Mouse (Mus musculus) skeletal muscle tissue, adult 2 months (tissue): ENCODE measurements around the gene Ccser1.
"Not testable (repeated sequence)": the region's sequence is repeated elsewhere in the genome, so short reads cannot be mapped to it uniquely, and the experiment has no call there.

Experiments
- DNase-seq: peaks from one replicate; pipeline ENCODE4 v3.0.0-alpha.2; 2012; ENCODE audit warnings: low read depth, low spot score

The Ccser1 gene

DNA sequence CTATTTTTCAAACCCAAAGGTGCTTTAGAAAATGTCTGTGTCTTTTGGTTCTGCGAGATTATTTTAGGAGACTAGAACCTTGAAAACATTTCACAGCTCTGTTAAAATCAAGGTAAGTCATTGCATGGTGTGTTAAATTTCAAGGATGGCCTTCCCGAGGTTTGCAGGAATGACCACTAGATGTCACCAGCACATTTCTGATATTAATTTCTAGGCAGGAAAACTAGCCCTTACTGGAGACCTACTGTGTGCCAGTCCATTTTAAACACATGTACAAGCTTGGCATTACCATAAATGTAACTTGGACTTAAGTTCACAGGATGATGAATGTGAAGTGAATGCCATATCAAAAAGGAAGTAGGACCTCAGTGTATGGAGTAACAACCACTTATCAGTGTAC, 798.3 kb downstream of the Ccser1 start:
- no peak for DNase-seq

GRCm38 (mm10) chr6:62014374-62014773, 834.2 kb downstream of the Ccser1 start:
- no peak for DNase-seq

GRCm38 (mm10) chr6:62044454-62044853, 864.3 kb downstream of the Ccser1 start:
- no peak for DNase-seq

GRCm38 (mm10) chr6:62045042-62045441, 864.9 kb downstream of the Ccser1 start:
- DNase-seq, result not testable (repeated sequence)

DNA sequence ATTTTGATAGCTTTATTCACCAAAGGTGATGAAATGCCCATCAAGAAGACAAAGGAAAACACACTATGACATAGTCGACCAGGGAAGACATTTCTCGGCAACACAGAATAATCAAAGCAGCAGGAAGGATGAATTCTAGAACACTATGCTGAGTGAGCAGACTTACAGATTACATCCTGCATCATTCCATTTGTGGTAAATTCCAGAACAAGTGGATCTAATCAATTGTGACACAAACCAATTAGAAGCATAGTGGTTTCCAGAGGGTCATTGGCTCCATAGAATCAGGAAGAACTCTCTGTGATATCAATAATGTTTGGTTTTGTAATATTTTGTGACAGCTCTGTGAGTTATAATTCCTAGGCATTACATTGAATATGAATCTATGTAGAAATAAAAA, 875.2 kb downstream of the Ccser1 start:
- no peak for DNase-seq

DNA sequence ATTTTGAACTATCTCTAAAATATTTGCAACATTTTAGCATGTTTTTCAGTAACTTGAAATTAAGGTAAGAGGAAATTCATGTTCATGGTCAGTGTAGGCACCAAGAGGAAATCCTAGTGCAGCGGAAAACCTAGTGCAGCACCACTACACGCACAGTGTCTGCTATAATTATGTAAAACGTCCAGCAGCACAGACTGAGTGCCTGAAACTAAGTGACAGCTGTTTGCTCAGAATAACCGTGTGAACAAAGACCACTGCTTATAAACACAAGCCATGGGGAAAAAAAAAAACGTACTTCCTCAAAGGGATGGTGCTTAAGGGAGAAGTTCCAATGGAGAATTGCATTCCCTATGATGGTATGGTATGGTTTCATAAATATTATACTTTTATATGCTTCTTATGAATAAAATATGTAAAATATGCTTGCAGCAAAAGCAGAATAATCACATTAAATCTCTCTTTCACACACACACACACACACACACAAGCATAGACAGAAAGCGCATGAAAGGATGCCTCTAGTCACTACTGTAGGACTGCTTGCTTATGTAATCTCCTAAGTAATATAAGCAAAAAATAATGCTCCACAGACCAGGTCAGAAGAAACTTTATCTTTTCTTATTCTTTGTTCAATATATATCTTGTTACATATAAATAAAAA, 886.4 kb downstream of the Ccser1 start:
- DNase-seq, result no peak

GRCm38 (mm10) chr6:62067024-62067380, 886.9 kb downstream of the Ccser1 start:
- DNase-seq, result no peak

GRCm38 (mm10) chr6:62105464-62105863, 925.3 kb downstream of the Ccser1 start:
- DNase-seq, result no peak

- no peak for DNase-seq
These were observed 952.4 kb downstream of the Ccser1 start for GRCm38 (mm10) chr6:62132531-62132930.

DNA sequence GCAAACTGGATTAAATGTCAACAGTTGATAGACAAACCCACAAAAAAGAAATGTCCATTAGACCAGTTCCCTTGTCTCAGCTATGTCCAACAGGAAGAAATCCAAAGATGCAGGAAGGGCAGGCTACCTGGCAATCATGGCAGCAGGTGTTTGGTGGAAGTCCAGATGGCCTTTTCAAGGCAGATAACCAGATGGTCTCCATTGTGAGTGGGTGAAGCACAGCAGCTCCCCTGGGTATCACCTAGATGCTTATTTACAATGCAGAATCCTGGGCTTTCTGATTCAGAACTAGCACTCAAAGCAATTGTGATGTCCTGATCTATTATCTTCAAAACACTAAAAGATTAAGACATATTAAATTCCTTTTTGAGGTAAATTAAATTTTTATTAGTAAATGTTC, 980.2 kb downstream of the Ccser1 start:
- no peak for DNase-seq

GRCm38 (mm10) chr6:62162596-62162995, 982.5 kb downstream of the Ccser1 start:
- DNase-seq, result no peak

DNA sequence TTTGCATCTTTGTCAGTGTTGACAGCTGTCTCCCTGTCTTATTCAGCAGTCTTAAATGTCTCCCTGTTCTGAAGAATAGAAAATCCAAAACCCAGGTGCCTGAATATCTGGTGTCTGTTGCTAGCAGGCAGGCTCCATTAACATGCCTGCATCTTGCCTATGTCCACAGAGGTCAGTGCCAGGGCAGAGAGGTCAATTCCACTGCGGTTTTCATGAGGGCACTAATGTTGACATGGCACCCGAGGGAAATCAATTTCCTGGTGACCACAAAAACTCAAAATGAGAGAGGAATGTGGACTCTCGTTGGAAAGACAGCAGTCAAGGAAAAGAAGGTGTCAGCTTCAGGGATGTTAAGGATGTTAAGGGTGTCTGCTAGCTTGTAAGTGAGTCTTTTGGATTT, 983.7 kb downstream of the Ccser1 start:
- DNase-seq, result no peak

- DNase-seq, result no peak
These were observed 1016.5 kb downstream of the Ccser1 start for GRCm38 (mm10) chr6:62196496-62197188.

DNA sequence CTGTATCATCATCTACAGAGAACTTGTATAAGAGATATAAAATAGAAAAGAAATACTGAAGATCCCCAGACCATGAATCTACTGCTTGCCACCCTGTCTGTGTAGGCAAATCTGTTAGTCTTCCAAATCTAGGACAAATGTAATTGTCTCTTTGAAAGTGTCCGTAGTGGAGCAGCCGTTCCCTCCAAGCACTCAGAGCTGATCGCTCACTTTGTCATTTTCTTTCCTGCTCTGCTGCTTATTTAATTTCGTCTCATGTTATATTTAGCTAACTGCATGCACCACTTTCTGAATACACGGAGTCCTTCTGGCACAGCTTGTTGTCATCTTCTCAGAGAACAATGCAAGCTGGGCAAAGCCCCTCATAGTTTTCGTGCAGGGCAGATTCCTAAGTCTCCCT, 1018.6 kb downstream of the Ccser1 start:
- DNase-seq, result no peak

DNA sequence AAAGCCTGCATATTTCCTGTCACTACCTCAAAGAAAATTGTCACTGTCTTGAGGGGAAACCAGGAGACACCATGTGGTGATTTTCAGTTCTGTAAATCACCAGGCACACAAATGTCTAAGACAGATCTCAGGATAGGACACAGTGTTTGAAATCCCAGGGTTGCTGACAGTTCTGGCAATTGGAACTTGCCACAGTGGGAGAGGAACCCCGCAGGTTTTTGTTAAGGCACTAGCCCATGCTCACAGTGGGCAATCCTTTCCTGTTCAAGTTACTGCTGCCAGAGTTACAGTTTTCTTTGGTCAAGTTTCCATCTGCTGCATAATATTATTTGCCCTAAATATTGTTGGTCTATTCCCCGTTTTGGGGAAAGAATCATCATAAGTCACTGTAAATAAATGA, 1024.9 kb downstream of the Ccser1 start:
- DNase-seq, result no peak

- DNase-seq, result no peak
These were observed 1041.7 kb downstream of the Ccser1 start for GRCm38 (mm10) chr6:62221856-62222255.

DNA sequence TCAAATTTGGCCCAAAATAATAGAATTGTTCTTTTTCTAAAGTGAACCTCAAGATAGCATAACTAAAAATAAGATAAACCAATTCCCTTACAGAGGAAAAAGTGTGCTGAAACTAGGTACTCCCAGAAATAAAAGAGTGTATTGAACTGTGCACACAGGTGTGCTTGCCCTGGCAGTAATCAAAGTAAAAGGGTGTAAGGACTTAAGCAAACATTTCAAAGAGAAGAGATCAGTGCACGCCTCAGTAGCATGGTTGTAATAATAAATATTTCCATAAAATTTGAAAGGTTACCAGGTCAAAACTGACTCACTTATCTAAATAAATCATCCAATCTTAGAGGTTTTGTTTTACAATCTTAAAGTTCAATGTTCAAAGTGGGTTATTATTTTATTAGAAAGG, 1083.8 kb downstream of the Ccser1 start:
- DNase-seq, result no peak

DNA sequence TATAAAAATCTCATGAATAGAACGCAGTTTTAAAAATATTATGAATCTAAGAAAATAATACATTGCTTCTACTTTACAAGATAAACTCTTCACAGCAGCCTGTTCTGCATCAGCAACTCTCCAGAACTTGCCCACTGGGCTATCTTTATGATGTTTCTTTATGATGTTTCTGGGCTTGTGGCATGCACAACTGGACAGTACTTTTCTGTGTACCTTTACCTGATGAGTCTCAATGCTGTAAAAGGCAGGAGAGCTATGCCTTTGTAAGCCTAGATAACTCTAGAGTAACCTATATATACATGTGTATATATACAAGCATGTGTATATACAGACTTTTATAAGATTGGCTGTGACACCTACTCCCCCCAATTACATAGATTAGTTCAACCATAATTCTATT, 1084.4 kb downstream of the Ccser1 start:
- DNase-seq, result no peak

- DNase-seq, result no peak
These were observed 1101.1 kb downstream of the Ccser1 start for GRCm38 (mm10) chr6:62281256-62281655.

- DNase-seq, result no peak
These were observed 1121.6 kb downstream of the Ccser1 start for GRCm38 (mm10) chr6:62301576-62302312.

GRCm38 (mm10) chr6:62318627-62319026, 1138.5 kb downstream of the Ccser1 start:
- no peak for DNase-seq

DNA sequence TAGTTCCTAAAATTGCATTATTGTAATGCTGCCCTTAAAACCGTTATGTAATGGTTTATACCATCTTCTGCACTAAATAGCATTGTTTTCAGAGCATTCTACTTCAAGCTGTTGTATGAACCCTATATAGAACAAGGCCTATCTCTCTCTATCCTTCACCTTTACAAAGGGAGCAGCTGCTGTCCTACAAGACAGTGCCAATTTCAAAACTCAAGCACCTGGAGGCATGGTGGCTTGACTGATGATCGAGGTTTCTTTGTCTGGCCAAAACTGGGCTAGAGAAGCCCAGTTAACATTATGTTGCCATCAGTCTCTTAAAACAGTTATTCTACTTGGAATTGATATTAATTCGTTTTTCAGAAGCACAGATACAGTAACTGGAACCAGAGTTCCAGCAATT, 1160.2 kb downstream of the Ccser1 start:
- DNase-seq, result no peak

DNA sequence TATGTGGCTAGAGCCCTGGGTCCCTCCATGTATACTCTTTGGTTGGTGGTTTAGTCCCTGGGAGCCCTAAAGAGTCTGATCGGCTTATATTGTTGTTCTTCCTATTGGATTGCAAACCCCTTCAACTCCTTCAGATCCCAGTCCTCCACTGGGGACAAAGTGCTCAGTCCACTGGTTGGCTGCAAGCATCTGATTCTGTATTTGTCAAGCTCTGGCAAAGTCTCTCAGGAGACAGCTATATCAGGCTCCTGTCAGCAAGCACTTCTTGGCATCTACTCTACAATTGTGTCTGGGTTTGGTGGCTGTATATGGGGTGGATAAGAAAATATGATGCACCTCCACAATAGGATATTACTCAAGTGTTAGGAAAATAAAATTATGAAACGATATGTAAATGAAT, 1187.7 kb downstream of the Ccser1 start:
- no peak for DNase-seq
